Mouse (Mus musculus) heart, postnatal 0 days (tissue): ENCODE measurements around the gene 2210010C04Rik. TPM values are rescaled to one million over a fixed set of nuclear protein-coding genes. Genes with fewer than 3 reads are reported as not detected.
"Not testable (repeated sequence)": the region's sequence is repeated elsewhere in the genome, so short reads cannot be mapped to it uniquely, and the experiment has no call there.

Experiments
- ATAC-seq: fragments of 200-750 bp; cut with Nextera tagmentation; 2 replicates; pipeline ENCODE4 v1.8.0; 2017; ENCODE audit warnings: low read depth, moderate number of reproducible peaks, moderate library complexity; ENCODE audit not compliant: insufficient read depth
- DNase-seq: peaks from one replicate; pipeline ENCODE4 v3.0.0-alpha.2; 2016; ENCODE audit warnings: low spot score
- H3K27ac ChIP-seq: fragments of 300-500 bp; sonication (generic); 2 replicates; pipeline ENCODE4 v1.5.1; 2014; ENCODE audit warnings: low read depth, mild to moderate bottlenecking
- H3K27me3 ChIP-seq: fragments of 300-500 bp; sonication (generic); 2 replicates; pipeline ENCODE4 v1.6.1; 2014; ENCODE audit warnings: low read length, mixed read lengths; ENCODE audit not compliant: control insufficient read depth, insufficient read depth
- H3K36me3 ChIP-seq: fragments of 300-500 bp; sonication (generic); replicated peaks from 2 replicates; pipeline ENCODE4 v1.6.1; 2014; ENCODE audit warnings: low read length, mixed read lengths; ENCODE audit not compliant: control insufficient read depth, insufficient read depth
- H3K4me1 ChIP-seq: fragments of 300-500 bp; sonication (generic); 2 replicates; pipeline ENCODE4 v1.6.1; 2014; ENCODE audit warnings: antibody characterized with exemption; ENCODE audit not compliant: control insufficient read depth, insufficient read depth
- H3K4me2 ChIP-seq: fragments of 300-500 bp; sonication (generic); 2 replicates; pipeline ENCODE4 v1.6.1; 2014; ENCODE audit warnings: low read depth, mild to moderate bottlenecking, low read length, moderate library complexity
- H3K4me3 ChIP-seq: fragments of 300-500 bp; sonication (generic); 2 replicates; pipeline ENCODE4 v1.5.1; 2014; ENCODE audit warnings: low read depth, low read length
- H3K9ac ChIP-seq: fragments of 300-500 bp; sonication (generic); replicated peaks from 2 replicates; pipeline ENCODE4 v1.6.1; 2014; ENCODE audit warnings: low read depth, low read length, mixed read lengths
- H3K9me3 ChIP-seq: fragments of 300-500 bp; sonication (generic); replicated peaks from 2 replicates; pipeline ENCODE4 v1.6.1; 2016; ENCODE audit warnings: low read length; ENCODE audit not compliant: control insufficient read depth
- CTCF ChIP-seq: IDR thresholded peaks from 2 replicates; pipeline ENCODE4 v1.5.1; 2016; ENCODE audit warnings: antibody characterized with exemption, control low read depth, low read depth
- EP300 ChIP-seq: IDR thresholded peaks from 2 replicates; pipeline ENCODE4 v1.6.1; 2016; ENCODE audit warnings: antibody characterized with exemption, low read depth
- WGBS: fragments of 180-500 bp; shearing (Covaris S2); extraction: QIAGEN DNeasy Blood & Tissue Kit; methylation state at CpG from one replicate; pipeline ENCODE4 v1.1.7; 2014; 5-methylcytosine and 5-hydroxymethylcytosine counted together
- polyA plus RNA-seq: library from polyadenylated mRNA; unstranded; fragments of >200 nt; fragmentation: Nextera tagmentation; extraction: Ambion mirVana; gene quantifications from 2 replicates; pipeline ENCODE4 v1.2.1, GENCODE M21; 2015
- total RNA-seq: library from RNA; depleted of rRNA; stranded (reverse); fragments of >200 nt; gene quantifications from 2 replicates; pipeline ENCODE4 v1.2.3, GENCODE M21; 2014; ENCODE audit warnings: low replicate concordance; rRNA removed

Gene 2210010C04Rik
- total and polyA plus RNA-seq, 2 experiments from 2014 or later, result not detected

DNA sequence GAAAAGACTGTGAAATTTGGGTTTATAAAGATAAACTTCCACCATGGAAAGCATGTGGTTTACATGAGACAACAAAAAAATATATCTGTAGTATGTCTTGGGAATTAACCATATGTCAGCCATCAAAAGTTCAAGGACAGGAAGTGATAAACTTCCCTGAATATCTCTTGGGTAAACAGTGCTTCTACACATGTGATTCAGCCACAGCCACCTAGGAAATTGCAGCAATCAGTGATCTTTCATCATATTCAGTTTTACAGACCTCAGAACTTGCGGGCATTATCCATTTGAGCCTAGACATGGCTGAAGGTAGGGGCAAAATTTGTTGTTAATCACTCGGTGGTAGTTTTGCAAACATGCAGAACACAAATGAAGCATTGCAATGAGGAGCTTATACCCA lies 16.7 kb downstream of the 2210010C04Rik start:
- Histone ChIP-seq H3K4me3 (no peak overlapping the region), H3K36me3 (no peaks in the 10 kb centered on the region), H3K9ac (no peak overlapping the region), H3K4me2 (no peak overlapping the region), H3K27ac (no peak overlapping the region), H3K4me1 (no peaks in the 10 kb centered on the region), H3K9me3 (no peaks in the 10 kb centered on the region), H3K27me3 (no peaks in the 10 kb centered on the region)
- DNase-seq (no peak), ATAC-seq (no peak)
- 43% methylated on average over 2 of the region's 2 CpGs for WGBS
- TF ChIP-seq CTCF (no peak), EP300 (no peak)

GRCm38 (mm10) chr6:41015065-41015464 lies 20.2 kb downstream of the 2210010C04Rik start:
- TF ChIP-seq EP300 (no peak), CTCF (no peak)
- no peak overlapping the region for H3K4me2 ChIP-seq
- H3K9ac ChIP-seq, result no peak overlapping the region
- WGBS, result 59% methylated on average over 4 of the region's 4 CpGs
- ATAC-seq (no peak), DNase-seq (no peak)
- H3K9me3 ChIP-seq, result no peaks in the 10 kb centered on the region
- H3K4me3 ChIP-seq, result no peak overlapping the region
- H3K27me3 ChIP-seq, result no peaks in the 10 kb centered on the region
- H3K4me1 ChIP-seq, result no peaks in the 10 kb centered on the region
- H3K27ac ChIP-seq, result no peak overlapping the region
- H3K36me3 ChIP-seq, result no peaks in the 10 kb centered on the region

- H3K9me3 ChIP-seq, H3K36me3 ChIP-seq, DNase-seq, H3K4me2 ChIP-seq, H3K27me3 ChIP-seq, H3K4me3 ChIP-seq, H3K27ac ChIP-seq, H3K4me1 ChIP-seq, ATAC-seq, H3K9ac ChIP-seq: not testable (repeated sequence)
Observed at GRCm38 (mm10) chr6:40999379-40999778, 35.9 kb downstream of the 2210010C04Rik start, which contains the start of gene Gm2663. Gm2663 (minus strand) TSS chr6:40999479.

Other genes with a start within 250 kb of the 2210010C04Rik start
- gene Moxd2, start 148.0 kb downstream of the 2210010C04Rik start, total RNA-seq, result not detected in 2 replicates
- gene Moxd2, start 148.0 kb downstream of the 2210010C04Rik start, polyA plus RNA-seq, result not detected in 2 replicates
- not detected in 2 replicates for gene Prss58, start 135.1 kb downstream of the 2210010C04Rik start, total RNA-seq
- gene Prss58, start 135.1 kb downstream of the 2210010C04Rik start, polyA plus RNA-seq, result not detected in 2 replicates
- not detected in 2 replicates for gene 1700074P13Rik, start 95.0 kb downstream of the 2210010C04Rik start, total RNA-seq
- not detected in 2 replicates for gene 1700074P13Rik, start 95.0 kb downstream of the 2210010C04Rik start, polyA plus RNA-seq
- not detected in 2 replicates for gene Gm4744, start 83.6 kb downstream of the 2210010C04Rik start, total RNA-seq
- not detected in 2 replicates for gene Gm4744, start 83.6 kb downstream of the 2210010C04Rik start, polyA plus RNA-seq
- not detected in 2 replicates for gene 1810009J06Rik, start 70.8 kb downstream of the 2210010C04Rik start, total RNA-seq
- not detected in 2 replicates for gene 1810009J06Rik, start 70.8 kb downstream of the 2210010C04Rik start, polyA plus RNA-seq
- gene Gm2663, start 36.0 kb downstream of the 2210010C04Rik start, total RNA-seq, result not detected in 2 replicates
- gene Gm2663, start 36.0 kb downstream of the 2210010C04Rik start, polyA plus RNA-seq, result not detected in 2 replicates